Mouse (Mus musculus) small intestine, adult 2 months (tissue): ENCODE results near the gene Svs4. TPM values are rescaled to one million over a fixed set of nuclear protein-coding genes. Genes with fewer than 3 reads are reported as not detected.

Experiments used
- H3K27ac ChIP-seq: fragments of 200-500 bp; 2 replicates; pipeline ENCODE4 v1.5.1; 2012; ENCODE audit warnings: low read depth, low read length, control low read depth, inconsistent platforms; ENCODE audit not compliant: insufficient read depth
- H3K27me3 ChIP-seq: fragments of 200-500 bp; 2 replicates; pipeline ENCODE4 v1.6.1; 2012; ENCODE audit warnings: mild to moderate bottlenecking, moderate library complexity, low read length, inconsistent platforms; ENCODE audit not compliant: control insufficient read depth, insufficient read depth
- H3K36me3 ChIP-seq: fragments of 200-500 bp; 2 replicates; pipeline ENCODE4 v1.6.1; 2012; ENCODE audit warnings: mild to moderate bottlenecking, low read length, control low read depth, inconsistent platforms; ENCODE audit not compliant: control insufficient read depth, insufficient read depth
- H3K4me1 ChIP-seq: fragments of 200-500 bp; 2 replicates; pipeline ENCODE4 v1.6.1; 2012; ENCODE audit warnings: low read length, inconsistent platforms, mixed read lengths; ENCODE audit not compliant: control insufficient read depth, insufficient read depth, insufficient read length
- H3K4me3 ChIP-seq: fragments of 200-500 bp; 2 replicates; pipeline ENCODE4 v1.5.1; 2012; ENCODE audit warnings: low read depth, mild to moderate bottlenecking, control low read depth, inconsistent platforms, low read length, moderate library complexity
- CTCF ChIP-seq: fragments of 200-500 bp; IDR thresholded peaks from 2 replicates; pipeline ENCODE4 v1.5.1; 2012; ENCODE audit warnings: low read depth, mild to moderate bottlenecking, control low read depth, inconsistent platforms, low read length, moderate library complexity, mixed read lengths; ENCODE audit not compliant: insufficient replicate concordance, insufficient read length; ENCODE audit errors: extremely low read depth
- POLR2A ChIP-seq: fragments of 200-500 bp; IDR thresholded peaks from 2 replicates; pipeline ENCODE4 v1.6.1; 2012; ENCODE audit warnings: low read depth, mild to moderate bottlenecking, control low read depth, inconsistent platforms, low read length, moderate library complexity
- WGBS: fragments of 180-500 bp; shearing (Covaris S2); methylation state at CpG from one replicate; pipeline ENCODE4 v1.1.7; 2018; 5-methylcytosine and 5-hydroxymethylcytosine counted together
- polyA plus RNA-seq: library from polyadenylated mRNA; depleted of rRNA; stranded (reverse); fragments of >200 nt; gene quantifications from 2 replicates; pipeline ENCODE4 v1.2.3, GENCODE M21; 2012; rRNA removed

Gene Svs4
- polyA plus RNA-seq, 1 experiment = not detected

DNA sequence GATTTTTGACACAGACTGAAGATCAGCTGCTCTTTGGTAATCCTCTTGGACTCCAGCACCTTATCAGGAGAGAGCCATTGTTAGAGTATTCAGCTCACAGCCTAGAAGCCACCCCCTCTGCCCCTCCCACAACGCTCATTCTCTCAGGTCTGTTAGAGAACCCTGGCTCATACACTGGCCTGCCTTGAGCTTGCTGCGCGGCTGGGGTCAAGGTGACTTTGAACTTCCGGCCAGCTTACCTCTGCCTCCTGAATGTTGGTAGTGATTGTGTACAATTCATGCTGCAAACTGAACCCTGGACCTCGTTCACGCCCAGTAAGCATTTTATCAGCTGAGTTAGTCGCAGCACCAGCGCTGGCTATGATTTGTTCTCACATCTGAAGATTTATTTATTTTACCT is 45.6 kb downstream of the Svs4 start:
- Histone ChIP-seq H3K4me1 (peaks cover 4% of the 10 kb centered on the region; the same call in 1 of the 2 replicates), H3K27me3 (no peaks in the 10 kb centered on the region), H3K4me3 (no peak overlapping the region), H3K27ac (no peak overlapping the region), H3K36me3 (no peaks in the 10 kb centered on the region)
- WGBS = 30% methylated on average over 8 of the region's 8 CpGs
- TF ChIP-seq POLR2A = no peak
- TF ChIP-seq CTCF = no peak

DNA sequence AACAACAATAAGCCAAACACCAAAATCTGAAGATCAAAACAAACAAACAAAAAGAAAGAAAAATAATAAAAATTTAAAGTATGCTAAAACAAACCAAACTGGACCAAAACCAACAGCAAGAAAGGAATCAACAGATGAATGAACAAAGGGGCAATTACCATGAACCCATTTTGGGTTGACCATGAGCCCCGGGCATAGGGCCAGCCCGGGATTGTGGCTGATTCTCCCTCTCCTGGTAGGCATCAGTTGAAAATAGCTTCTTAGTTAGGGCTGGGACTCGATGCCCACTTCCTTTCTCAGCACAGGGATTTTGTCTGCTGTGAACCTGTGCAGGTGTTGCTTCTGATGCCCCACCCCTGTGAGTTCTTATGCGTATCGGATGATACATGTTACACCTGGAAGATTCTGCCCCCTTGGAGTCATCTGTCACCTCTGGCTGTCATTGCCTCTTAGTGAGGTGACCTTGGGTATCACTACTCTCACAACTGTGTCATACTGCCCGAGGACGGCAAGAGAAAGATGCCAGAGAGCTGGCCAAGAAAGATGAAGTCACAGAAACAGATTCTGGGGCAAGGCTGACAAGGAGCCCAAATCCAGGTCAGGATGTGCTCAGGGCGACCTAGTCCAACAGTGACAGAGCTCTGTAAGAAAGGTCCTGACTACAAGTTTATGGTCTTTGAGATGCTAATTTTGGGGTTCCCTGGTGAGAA is 49.7 kb downstream of the Svs4 start:
- WGBS = 78% methylated on average over 8 of the region's 8 CpGs
- TF ChIP-seq POLR2A = no peak
- no peak for TF ChIP-seq CTCF
- no peaks in the 10 kb centered on the region for H3K27me3 ChIP-seq
- no peaks in the 10 kb centered on the region for H3K36me3 ChIP-seq
- H3K4me3 ChIP-seq = no peak overlapping the region
- no peak overlapping the region for H3K27ac ChIP-seq
- H3K4me1 ChIP-seq = peaks cover 4% of the 10 kb centered on the region; the same call in 1 of the 2 replicates

Other genes with a start within 250 kb of the Svs4 start
- 4.9 and 10.8 TPM in 2 replicates for gene Stk4, start 208.1 kb downstream of the Svs4 start, polyA plus RNA-seq
- 20.0 and 39.4 TPM in 2 replicates for gene Tomm34, start 207.3 kb downstream of the Svs4 start, polyA plus RNA-seq
- 0.06 and 0.25 TPM in 2 replicates for gene Kcns1, start 107.3 kb downstream of the Svs4 start, polyA plus RNA-seq
- 0.24 TPM in 1 of 2 replicates, not detected in the other for gene Wfdc5, start 95.7 kb downstream of the Svs4 start, polyA plus RNA-seq
- not detected in 2 replicates for gene Wfdc12, start 87.9 kb downstream of the Svs4 start, polyA plus RNA-seq
- not detected in 2 replicates for gene Wfdc15a, start 78.3 kb downstream of the Svs4 start, polyA plus RNA-seq
- gene Wfdc15b, start 56.8 kb downstream of the Svs4 start, polyA plus RNA-seq = 1.2 TPM in 1 of 2 replicates, not detected in the other
- gene Svs2, start 40.0 kb downstream of the Svs4 start, polyA plus RNA-seq = not detected in 2 replicates
- gene Svs3b, start 21.8 kb downstream of the Svs4 start, polyA plus RNA-seq = not detected in 2 replicates
- gene Svs3a, start 10.8 kb upstream of the Svs4 start, polyA plus RNA-seq = not detected in 2 replicates
- not detected in 2 replicates for gene Svs6, start 38.3 kb upstream of the Svs4 start, polyA plus RNA-seq
- not detected in 2 replicates for gene Svs5, start 54.3 kb upstream of the Svs4 start, polyA plus RNA-seq
- gene Slpi, start 110.6 kb upstream of the Svs4 start, polyA plus RNA-seq = 16.0 and 22.3 TPM in 2 replicates
- 0.19 and 127 TPM in 2 replicates for gene Rbpjl, start 124.7 kb upstream of the Svs4 start, polyA plus RNA-seq
- 0.49 and 2.7 TPM in 2 replicates for gene Matn4, start 126.7 kb upstream of the Svs4 start, polyA plus RNA-seq
- gene Sdc4, start 165.4 kb upstream of the Svs4 start, polyA plus RNA-seq = 21.3 and 52.2 TPM in 2 replicates
- 187 and 276 TPM in 2 replicates for gene Sys1, start 178.5 kb upstream of the Svs4 start, polyA plus RNA-seq
- 35.0 and 79.8 TPM in 2 replicates for gene Gm20458, start 182.5 kb upstream of the Svs4 start, polyA plus RNA-seq
- gene Trp53tg5, start 195.3 kb upstream of the Svs4 start, polyA plus RNA-seq = not detected in 2 replicates
- 38.4 and 61.6 TPM in 2 replicates for gene Dbndd2, start 207.6 kb upstream of the Svs4 start, polyA plus RNA-seq
- gene Pigt, start 219.1 kb upstream of the Svs4 start, polyA plus RNA-seq = 117 and 171 TPM in 2 replicates